Mouse (Mus musculus): ENCODE measurements around the gene Oxsr1. TPM values are rescaled to one million over a fixed set of nuclear protein-coding genes. Genes with fewer than 3 reads are reported as not detected.

The Oxsr1 gene
- polyA plus RNA-seq, 1 experiment from 2014 or later = 13.5 TPM

DNA sequence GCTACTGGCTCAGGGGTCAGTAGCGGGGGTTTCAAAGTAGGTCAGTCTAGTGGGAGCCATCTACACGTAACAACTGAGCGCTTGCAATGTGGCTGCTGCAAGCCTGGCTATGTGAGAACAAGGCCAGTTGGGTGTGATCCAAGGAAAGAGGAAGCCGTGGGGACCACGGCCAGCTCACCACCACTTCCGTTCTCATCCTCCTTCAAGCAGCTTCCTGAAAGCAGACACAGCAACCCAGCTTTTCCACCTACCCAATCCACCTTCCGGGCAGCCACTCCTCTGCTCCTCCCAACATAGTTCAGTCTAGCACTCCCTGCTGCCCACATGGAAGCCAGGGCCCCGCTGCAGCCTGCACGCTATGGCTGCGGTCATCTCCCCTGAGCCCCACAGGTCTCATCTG is 12.1 kb upstream of the Oxsr1 start:
- Histone ChIP-seq H3K27ac (replicated peaks; ENCODE audit: low read depth, low read length) (no peak overlapping the region), H3K4me3 (ENCODE audit: low read depth, low read length) (no peak overlapping the region), H3K9me3 (ENCODE audit: control insufficient read depth, low read length) (no peaks in the 10 kb centered on the region), H3K4me1 (ENCODE audit: control insufficient read depth, insufficient read depth, low read length) (0 out of 2 replicates have a peak, but pooled peaks cover under 1% of the 10 kb centered on the region), H3K9ac (ENCODE audit: low read length) (no peak overlapping the region), H3K4me2 (ENCODE audit: low read depth, severe bottlenecking) (no peak overlapping the region), H3K36me3 (ENCODE audit: control insufficient read depth, insufficient read depth, low read length) (no peaks in the 10 kb centered on the region), H3K27me3 (ENCODE audit: control insufficient read depth, insufficient read depth, low read length) (no peaks in the 10 kb centered on the region)
- no peak for ATAC-seq (ENCODE audit: insufficient number of reproducible peaks, low FRiP score, low TSS enrichment, low read depth)
- DNase-seq (ENCODE audit: low spot score) = no peak
- WGBS = 69% methylated on average over 10 of the region's 10 CpGs

DNA sequence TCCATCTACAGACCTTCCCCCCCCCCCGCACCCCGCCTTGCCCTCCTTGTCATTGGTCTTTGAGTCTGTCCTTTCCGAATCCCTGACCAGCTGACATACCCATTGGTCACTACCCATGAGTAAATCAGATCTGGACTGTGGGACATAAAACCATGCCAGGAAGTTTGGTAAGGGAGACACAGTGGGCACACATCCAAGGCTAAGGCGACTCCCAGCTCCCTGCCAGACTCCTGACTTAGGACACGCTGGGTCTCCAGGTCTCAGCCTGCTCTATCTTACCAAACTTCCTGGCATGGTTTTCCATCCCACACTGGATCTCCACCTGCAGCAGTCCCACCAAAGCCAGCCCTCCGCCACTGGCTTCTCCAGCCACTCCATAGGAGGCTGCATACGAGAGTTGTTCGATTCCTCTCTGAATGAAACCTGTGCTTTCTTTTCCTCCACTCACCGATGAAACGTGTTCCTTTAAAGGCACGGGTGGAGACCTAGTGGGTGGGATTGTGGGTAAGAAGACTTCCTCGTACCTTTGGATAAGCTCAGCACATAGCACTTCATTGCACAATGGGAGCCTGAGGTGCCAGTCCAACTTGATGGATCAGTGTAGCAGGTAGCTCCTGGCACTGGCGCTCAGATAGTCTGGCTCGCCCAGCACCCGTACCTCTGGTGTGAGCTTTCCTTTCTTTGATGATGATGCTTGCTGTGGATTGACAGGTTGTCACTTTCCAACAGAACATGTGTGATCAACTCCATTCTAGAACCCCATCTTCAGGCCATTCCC is 8.1 kb upstream of the Oxsr1 start:
- Histone ChIP-seq H3K36me3 (ENCODE audit: control insufficient read depth, insufficient read depth, low read length) (no peaks in the 10 kb centered on the region), H3K9me3 (ENCODE audit: control insufficient read depth, low read length) (no peaks in the 10 kb centered on the region), H3K27me3 (ENCODE audit: control insufficient read depth, insufficient read depth, low read length) (no peaks in the 10 kb centered on the region), H3K9ac (ENCODE audit: low read length) (no peak overlapping the region), H3K4me2 (ENCODE audit: low read depth, severe bottlenecking) (no peak overlapping the region), H3K4me1 (ENCODE audit: control insufficient read depth, insufficient read depth, low read length) (no peaks in the 10 kb centered on the region), H3K27ac (replicated peaks; ENCODE audit: low read depth, low read length) (no peak overlapping the region), H3K4me3 (ENCODE audit: low read depth, low read length) (no peak overlapping the region)
- DNase-seq (ENCODE audit: low spot score) (no peak), ATAC-seq (ENCODE audit: insufficient number of reproducible peaks, low FRiP score, low TSS enrichment, low read depth) (no peak)
- 92% methylated on average over 15 of the region's 15 CpGs for WGBS

DNA sequence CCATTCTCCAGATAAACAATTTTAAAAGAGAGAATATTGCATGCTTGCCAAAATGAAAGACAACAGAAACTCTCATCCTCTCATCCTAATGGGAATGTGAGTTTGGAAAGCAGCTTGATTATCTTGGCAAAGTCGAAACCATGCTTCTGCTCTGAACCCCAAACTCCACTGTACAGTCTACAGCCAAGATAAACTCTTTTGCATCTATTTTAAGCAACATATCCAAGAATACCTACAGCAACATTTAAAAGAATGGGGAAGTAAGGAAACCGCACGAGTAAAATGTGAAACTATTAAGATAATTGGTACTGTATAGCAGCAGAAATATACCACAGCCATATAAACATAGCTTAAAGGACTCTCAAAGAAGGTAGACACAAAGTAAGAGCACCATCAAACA is 6.3 kb upstream of the Oxsr1 start:
- Histone ChIP-seq H3K36me3 (ENCODE audit: control insufficient read depth, insufficient read depth, low read length) (no peaks in the 10 kb centered on the region), H3K4me2 (ENCODE audit: low read depth, severe bottlenecking) (no peak overlapping the region), H3K4me3 (ENCODE audit: low read depth, low read length) (no peak overlapping the region), H3K27me3 (ENCODE audit: control insufficient read depth, insufficient read depth, low read length) (no peaks in the 10 kb centered on the region), H3K27ac (replicated peaks; ENCODE audit: low read depth, low read length) (no peak overlapping the region), H3K9ac (ENCODE audit: low read length) (no peak overlapping the region), H3K4me1 (ENCODE audit: control insufficient read depth, insufficient read depth, low read length) (no peaks in the 10 kb centered on the region), H3K9me3 (ENCODE audit: control insufficient read depth, low read length) (no peaks in the 10 kb centered on the region)
- WGBS = 86% methylated on average over 3 of the region's 3 CpGs
- DNase-seq (ENCODE audit: low spot score) (no peak), ATAC-seq (ENCODE audit: insufficient number of reproducible peaks, low FRiP score, low TSS enrichment, low read depth) (no peak)

DNA sequence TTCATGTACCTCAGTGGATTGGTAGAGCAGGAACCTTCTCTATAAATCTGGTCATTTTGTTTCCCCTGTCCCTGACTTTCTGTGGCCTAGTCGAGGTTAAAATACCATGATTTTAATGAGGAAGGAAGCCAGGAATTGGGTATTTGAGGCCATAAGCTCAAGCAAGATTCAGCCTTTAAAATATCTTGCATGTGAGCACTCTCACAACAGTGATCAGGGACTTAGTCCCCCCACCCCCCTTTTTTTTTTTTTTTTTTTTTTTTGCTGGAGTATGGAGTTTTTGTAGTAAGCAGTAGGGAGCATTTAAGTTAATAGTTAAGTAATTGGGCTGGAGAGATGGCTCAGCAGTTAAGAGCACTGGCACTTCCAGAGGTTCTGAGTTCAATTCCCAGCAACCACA is 1.9 kb upstream of the Oxsr1 start:
- 66% methylated on average over 1 of the region's 1 CpGs for WGBS

DNA sequence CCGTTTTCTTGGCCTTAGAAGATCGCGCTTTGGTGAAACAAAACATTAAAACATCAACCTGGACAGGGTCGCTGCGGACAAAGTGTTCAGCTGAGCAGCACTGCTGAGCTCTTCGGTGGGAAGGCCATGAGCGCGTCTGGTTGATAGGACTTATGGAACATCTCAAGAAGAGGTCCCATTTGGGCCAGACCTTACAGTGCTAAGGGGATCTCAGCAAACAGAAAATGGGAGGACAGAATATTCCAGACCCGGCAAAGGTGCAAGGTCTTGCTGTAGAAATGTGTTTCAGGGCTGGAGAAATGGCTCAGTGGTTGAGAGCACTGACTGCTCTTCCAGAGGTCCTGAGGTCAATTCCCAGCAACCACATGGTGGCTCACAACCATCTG is 1.0 kb upstream of the Oxsr1 start:
- H3K4me3 ChIP-seq (ENCODE audit: low read depth, low read length) = peak overlapping the region; percentile 91
- WGBS = 8% methylated on average over 9 of the region's 9 CpGs
- no peak for DNase-seq (ENCODE audit: low spot score)
- peak overlapping the region; percentile 70; the same call in 1 of the 2 replicates for H3K27ac ChIP-seq (replicated peaks; ENCODE audit: low read depth, low read length)
- no peaks in the 10 kb centered on the region for H3K9me3 ChIP-seq (ENCODE audit: control insufficient read depth, low read length)
- no peaks in the 10 kb centered on the region; the same call in 1 of the 2 replicates for H3K36me3 ChIP-seq (ENCODE audit: control insufficient read depth, insufficient read depth, low read length)
- H3K9ac ChIP-seq (ENCODE audit: low read length) = peak overlapping the region; percentile 46
- peak; percentile 7; the same call in 1 of the 2 replicates for ATAC-seq (ENCODE audit: insufficient number of reproducible peaks, low FRiP score, low TSS enrichment, low read depth)
- H3K4me1 ChIP-seq (ENCODE audit: control insufficient read depth, insufficient read depth, low read length) = 0 out of 2 replicates have a peak, but pooled peaks cover 4% of the 10 kb centered on the region
- H3K27me3 ChIP-seq (ENCODE audit: control insufficient read depth, insufficient read depth, low read length) = no peaks in the 10 kb centered on the region
- peak overlapping the region; percentile 97 for H3K4me2 ChIP-seq (ENCODE audit: low read depth, severe bottlenecking)

More for the DNA sequence above, 1.9 kb upstream of the Oxsr1 start:
- ATAC-seq (ENCODE audit: insufficient number of reproducible peaks, low FRiP score, low TSS enrichment, low read depth) (no peak), DNase-seq (ENCODE audit: low spot score) (no peak)
- H3K27ac ChIP-seq (replicated peaks; ENCODE audit: low read depth, low read length) = no peak overlapping the region
- no peaks in the 10 kb centered on the region; the same call in 1 of the 2 replicates for H3K36me3 ChIP-seq (ENCODE audit: control insufficient read depth, insufficient read depth, low read length)
- H3K4me1 ChIP-seq (ENCODE audit: control insufficient read depth, insufficient read depth, low read length) = 0 out of 2 replicates have a peak, but pooled peaks cover 4% of the 10 kb centered on the region
- H3K9me3 ChIP-seq (ENCODE audit: control insufficient read depth, low read length) = no peaks in the 10 kb centered on the region
- no peaks in the 10 kb centered on the region for H3K27me3 ChIP-seq (ENCODE audit: control insufficient read depth, insufficient read depth, low read length)
- H3K4me2 ChIP-seq (ENCODE audit: low read depth, severe bottlenecking) = no peak overlapping the region
- no peak overlapping the region for H3K4me3 ChIP-seq (ENCODE audit: low read depth, low read length)
- H3K9ac ChIP-seq (ENCODE audit: low read length) = no peak overlapping the region

DNA sequence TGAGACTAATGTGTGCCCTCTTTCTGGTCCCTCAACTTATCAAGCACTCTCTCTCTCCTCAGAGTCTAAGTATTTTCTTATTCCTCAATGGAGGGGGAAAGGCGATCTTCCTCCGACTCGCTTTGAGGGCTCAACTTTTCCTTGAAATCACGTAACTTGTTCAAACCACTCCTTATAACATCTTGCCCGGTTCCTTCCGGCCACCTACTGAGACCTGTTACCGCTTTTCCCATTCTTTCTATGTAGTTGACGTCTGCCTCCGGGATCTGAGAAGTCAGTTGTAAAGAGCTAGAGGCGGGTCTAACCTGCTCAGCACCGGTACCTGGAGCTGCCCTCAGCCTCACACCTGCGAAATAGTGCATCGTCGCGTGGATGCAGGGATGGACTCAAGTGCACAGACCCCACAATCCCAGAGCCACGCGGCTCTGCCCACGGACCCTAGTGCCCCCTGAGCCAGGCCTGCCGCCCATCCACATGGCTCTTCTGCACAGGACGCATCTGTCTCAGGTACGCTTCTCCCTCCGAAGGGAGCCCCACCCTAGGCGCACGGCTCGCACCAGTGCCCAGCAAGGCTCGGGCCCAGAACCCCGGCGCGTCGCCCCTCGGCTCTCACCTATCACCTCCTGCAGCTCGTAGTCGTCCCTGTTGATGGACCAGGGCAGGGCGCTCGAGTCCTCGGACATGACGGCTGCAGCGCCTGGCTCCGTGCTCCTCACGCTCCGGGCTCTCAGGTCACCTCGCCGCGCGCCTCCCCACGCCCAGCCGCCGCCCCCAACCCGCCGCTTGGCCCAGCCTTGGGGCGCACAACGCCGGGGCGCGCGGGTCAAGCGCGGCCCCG is 616 bp downstream of the Oxsr1 start:
- Histone ChIP-seq H3K9ac (ENCODE audit: low read length) (peak overlapping the region; percentile 68), H3K27ac (replicated peaks; ENCODE audit: low read depth, low read length) (peak overlapping the region; percentile 38; the same call in 1 of the 2 replicates), H3K4me2 (ENCODE audit: low read depth, severe bottlenecking) (peak overlapping the region; percentile 97), H3K27me3 (ENCODE audit: control insufficient read depth, insufficient read depth, low read length) (no peaks in the 10 kb centered on the region), H3K4me3 (ENCODE audit: low read depth, low read length) (peak overlapping the region; percentile 91), H3K36me3 (ENCODE audit: control insufficient read depth, insufficient read depth, low read length) (no peaks in the 10 kb centered on the region; the same call in 1 of the 2 replicates), H3K9me3 (ENCODE audit: control insufficient read depth, low read length) (no peaks in the 10 kb centered on the region), H3K4me1 (ENCODE audit: control insufficient read depth, insufficient read depth, low read length) (0 out of 2 replicates have a peak, but pooled peaks cover 4% of the 10 kb centered on the region)
- DNase-seq (ENCODE audit: low spot score) = no peak
- under 1% methylated on average over 56 of the region's 59 CpGs for WGBS
- peak; percentile 51 for ATAC-seq (ENCODE audit: insufficient number of reproducible peaks, low FRiP score, low TSS enrichment, low read depth)

DNA sequence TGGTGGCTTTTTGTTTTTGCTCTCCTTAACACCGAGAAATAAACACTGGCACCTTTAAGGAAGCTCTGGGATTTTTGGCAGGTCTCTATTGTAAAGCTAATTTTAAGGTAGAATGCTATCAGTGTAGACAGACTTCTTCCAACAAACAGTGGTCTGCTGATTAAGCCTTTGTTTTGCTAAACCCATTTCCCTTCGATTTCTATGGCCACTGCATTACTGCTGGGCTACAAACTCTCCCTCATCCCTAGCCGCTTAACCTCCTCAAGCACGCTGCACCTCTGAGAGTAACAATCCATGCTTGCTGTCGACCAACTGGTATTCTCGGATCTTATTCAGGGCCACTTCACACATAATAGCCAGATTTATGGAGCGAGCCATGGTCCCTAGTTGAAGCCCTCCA is 1.3 kb downstream of the Oxsr1 start:
- DNase-seq (ENCODE audit: low spot score) = no peak
- no peaks in the 10 kb centered on the region for H3K27me3 ChIP-seq (ENCODE audit: control insufficient read depth, insufficient read depth, low read length)
- H3K36me3 ChIP-seq (ENCODE audit: control insufficient read depth, insufficient read depth, low read length) = no peaks in the 10 kb centered on the region; the same call in 1 of the 2 replicates
- peak overlapping the region; percentile 91 for H3K4me3 ChIP-seq (ENCODE audit: low read depth, low read length)
- H3K4me2 ChIP-seq (ENCODE audit: low read depth, severe bottlenecking) = peak overlapping the region; percentile 97
- H3K9ac ChIP-seq (ENCODE audit: low read length) = peak overlapping the region; percentile 68; the same call in 1 of the 2 replicates
- no peak overlapping the region for H3K27ac ChIP-seq (replicated peaks; ENCODE audit: low read depth, low read length)
- WGBS = 18% methylated on average over 7 of the region's 7 CpGs
- no peak for ATAC-seq (ENCODE audit: insufficient number of reproducible peaks, low FRiP score, low TSS enrichment, low read depth)
- 0 out of 2 replicates have a peak, but pooled peaks cover 4% of the 10 kb centered on the region for H3K4me1 ChIP-seq (ENCODE audit: control insufficient read depth, insufficient read depth, low read length)
- no peaks in the 10 kb centered on the region for H3K9me3 ChIP-seq (ENCODE audit: control insufficient read depth, low read length)

DNA sequence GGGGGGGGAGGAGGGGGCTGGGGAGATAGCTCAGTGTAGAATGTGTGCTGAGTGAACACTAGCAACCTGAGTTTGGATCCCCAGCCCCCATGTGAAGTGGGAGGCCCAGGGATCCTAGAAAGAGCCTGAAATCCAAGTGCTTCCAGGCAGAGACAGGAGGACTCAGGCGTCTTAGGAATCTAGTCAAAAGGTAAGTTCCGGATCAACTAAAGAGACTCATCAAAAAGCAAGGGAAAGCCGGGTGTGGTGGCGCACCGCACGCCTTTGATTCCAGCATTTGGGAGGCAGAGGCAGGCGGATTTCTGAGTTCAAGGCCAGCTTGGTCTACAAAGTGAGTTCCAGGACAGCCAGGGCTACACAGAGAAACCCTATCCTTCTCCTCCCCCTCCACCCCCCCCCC is 1.8 kb downstream of the Oxsr1 start:
- Histone ChIP-seq H3K4me3 (ENCODE audit: low read depth, low read length) (no peak overlapping the region), H3K9ac (ENCODE audit: low read length) (no peak overlapping the region), H3K4me2 (ENCODE audit: low read depth, severe bottlenecking) (no peak overlapping the region), H3K36me3 (ENCODE audit: control insufficient read depth, insufficient read depth, low read length) (no peaks in the 10 kb centered on the region; the same call in 1 of the 2 replicates), H3K4me1 (ENCODE audit: control insufficient read depth, insufficient read depth, low read length) (0 out of 2 replicates have a peak, but pooled peaks cover 4% of the 10 kb centered on the region), H3K9me3 (ENCODE audit: control insufficient read depth, low read length) (no peaks in the 10 kb centered on the region), H3K27ac (replicated peaks; ENCODE audit: low read depth, low read length) (no peak overlapping the region), H3K27me3 (ENCODE audit: control insufficient read depth, insufficient read depth, low read length) (no peaks in the 10 kb centered on the region)
- no peak for ATAC-seq (ENCODE audit: insufficient number of reproducible peaks, low FRiP score, low TSS enrichment, low read depth)
- whole genome bisulfite sequencing = 89% methylated on average over 7 of the region's 7 CpGs
- DNase-seq (ENCODE audit: low spot score) = no peak
